Mouse (Mus musculus) hindbrain, embryonic 11.5 days (tissue): ENCODE measurements around the gene Usp2. TPM values are rescaled to one million over a fixed set of nuclear protein-coding genes. Genes with fewer than 3 reads are reported as not detected.

Source experiments
- ATAC-seq: fragments of 200-750 bp; cut with Nextera tagmentation; 2 replicates; pipeline ENCODE4 v1.8.0; 2017; ENCODE audit warnings: mild to moderate bottlenecking, moderate TSS enrichment, moderate library complexity; ENCODE audit not compliant: low FRiP score
- DNase-seq: peaks from one replicate; pipeline ENCODE4 v3.0.0-alpha.2; 2015; ENCODE audit warnings: low spot score
- H3K27ac ChIP-seq: fragments of 300-500 bp; sonication (generic); 2 replicates; pipeline ENCODE4 v1.5.1; 2014; ENCODE audit warnings: mild to moderate bottlenecking, low read depth, low read length
- H3K27me3 ChIP-seq: fragments of 300-500 bp; sonication (generic); 2 replicates; pipeline ENCODE4 v1.6.1; 2014; ENCODE audit warnings: mild to moderate bottlenecking, low read length, moderate library complexity, mixed read lengths; ENCODE audit not compliant: control insufficient read depth, insufficient read depth
- H3K36me3 ChIP-seq: fragments of 300-500 bp; sonication (generic); 2 replicates; pipeline ENCODE4 v1.6.1; 2014; ENCODE audit warnings: mild to moderate bottlenecking, low read length, moderate library complexity, mixed read lengths; ENCODE audit not compliant: control insufficient read depth, insufficient read depth
- H3K4me1 ChIP-seq: fragments of 300-500 bp; sonication (generic); replicated peaks from 2 replicates; pipeline ENCODE4 v1.6.1; 2014; ENCODE audit warnings: low read length, mixed read lengths; ENCODE audit not compliant: control insufficient read depth, insufficient read depth
- H3K4me2 ChIP-seq: fragments of 300-500 bp; sonication (generic); replicated peaks from 2 replicates; pipeline ENCODE4 v1.6.1; 2014; ENCODE audit warnings: mild to moderate bottlenecking, low read depth, low read length
- H3K4me3 ChIP-seq: fragments of 300-500 bp; sonication (generic); 2 replicates; pipeline ENCODE4 v1.5.1; 2014; ENCODE audit warnings: low read depth, low read length
- H3K9ac ChIP-seq: fragments of 300-500 bp; sonication (generic); 2 replicates; pipeline ENCODE4 v1.6.1; 2014; ENCODE audit warnings: low read depth, low read length
- H3K9me3 ChIP-seq: fragments of 300-500 bp; sonication (generic); 2 replicates; pipeline ENCODE4 v1.6.1; 2016; ENCODE audit warnings: low read length; ENCODE audit not compliant: control insufficient read depth
- WGBS: fragments of 180-500 bp; shearing (Covaris S2); extraction: QIAGEN DNeasy Blood & Tissue Kit; methylation state at CpG from one replicate; pipeline ENCODE4 v1.1.7; 2014; 5-methylcytosine and 5-hydroxymethylcytosine counted together
- polyA plus RNA-seq: library from polyadenylated mRNA; unstranded; fragments of >200 nt; fragmentation: Nextera tagmentation; extraction: Ambion mirVana; gene quantifications from 2 replicates; pipeline ENCODE4 v1.2.1, GENCODE M21; 2014

Gene Usp2
- polyA plus RNA-seq, 1 experiment from 2014 or later, result 13.9 TPM

DNA sequence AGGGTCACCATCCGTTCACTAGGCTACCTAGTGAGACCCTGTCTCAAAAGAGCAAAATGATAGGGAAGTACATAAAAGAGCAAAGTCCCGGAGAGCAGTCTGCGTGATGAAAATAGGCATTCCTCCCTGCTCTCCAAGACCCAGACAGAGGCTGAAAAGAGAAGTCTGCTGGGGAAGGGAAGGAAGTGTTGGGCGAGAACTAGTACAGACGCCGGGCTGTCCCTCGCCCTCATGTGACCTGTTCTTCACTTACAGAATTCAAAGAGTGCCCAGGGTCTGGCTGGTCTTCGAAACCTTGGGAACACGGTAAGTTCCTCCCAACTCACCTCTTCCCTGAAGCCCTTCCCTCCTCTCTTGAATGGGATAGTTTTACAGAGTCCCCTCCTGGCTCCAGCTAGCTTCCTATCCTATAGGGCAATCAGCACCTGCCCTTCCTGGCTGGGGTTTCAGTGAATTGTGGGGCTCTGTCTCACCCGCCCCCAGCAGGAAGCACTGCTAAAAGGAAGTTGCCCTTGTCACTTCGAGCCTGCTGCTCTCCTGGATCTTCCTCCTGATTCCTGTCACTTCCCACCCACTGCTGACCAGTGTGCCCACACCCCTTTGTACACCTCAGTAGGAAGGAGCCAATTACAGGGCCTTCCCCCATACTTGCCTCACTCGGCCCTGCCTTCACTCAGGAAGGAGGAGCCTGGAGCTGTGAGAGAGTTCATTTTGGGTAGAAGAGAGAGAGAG, 22.2 kb downstream of the Usp2 start:
- Histone ChIP-seq H3K4me3 (no peak overlapping the region), H3K27me3 (peaks cover 18% of the 10 kb centered on the region), H3K4me2 (no peak overlapping the region), H3K4me1 (peaks cover 11% of the 10 kb centered on the region; the same call in 1 of the 2 replicates), H3K9me3 (no peaks in the 10 kb centered on the region), H3K9ac (no peak overlapping the region), H3K27ac (no peak overlapping the region), H3K36me3 (0 out of 2 replicates have a peak, but pooled peaks cover 2% of the 10 kb centered on the region)
- ATAC-seq (no peak), DNase-seq (no peak)
- WGBS, result 62% methylated on average over 12 of the region's 12 CpGs

GRCm38 (mm10) chr9:44093612-44094503, 27.0 kb downstream of the Usp2 start:
- 0 out of 2 replicates have a peak, but pooled peaks cover 4% of the 10 kb centered on the region for H3K4me1 ChIP-seq
- DNase-seq (peak; percentile 81), ATAC-seq (peak; percentile 68; the same call in 1 of the 2 replicates)
- H3K9me3 ChIP-seq, result no peaks in the 10 kb centered on the region
- H3K4me2 ChIP-seq, result peak overlapping the region; percentile 17; the same call in 1 of the 2 replicates
- H3K27me3 ChIP-seq, result no peaks in the 10 kb centered on the region
- H3K27ac ChIP-seq, result no peak overlapping the region
- WGBS, result 35% methylated on average over 24 of the region's 24 CpGs
- 0 out of 2 replicates have a peak, but pooled peaks cover 2% of the 10 kb centered on the region for H3K36me3 ChIP-seq
- H3K4me3 ChIP-seq, result no peak overlapping the region
- no peak overlapping the region for H3K9ac ChIP-seq

DNA sequence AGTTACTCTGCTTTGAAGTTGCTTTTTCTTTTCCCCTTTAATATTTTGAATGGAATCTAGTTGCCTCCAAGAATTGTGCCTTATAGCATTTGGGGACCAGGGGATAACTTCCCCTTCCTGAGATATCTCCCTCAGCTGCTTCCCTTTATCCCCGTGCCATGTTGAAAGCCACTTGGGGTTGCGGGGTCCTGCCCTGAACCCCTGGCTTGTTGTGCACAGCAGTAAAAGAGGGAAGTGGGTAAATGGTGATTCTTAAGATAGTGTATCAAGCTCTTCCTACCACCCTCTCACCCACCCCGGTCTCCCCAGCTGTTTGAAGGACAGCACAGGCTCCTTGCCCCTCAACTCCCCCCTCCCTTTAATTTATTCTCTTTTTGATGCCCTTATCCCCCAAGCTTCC, 27.9 kb downstream of the Usp2 start:
- Histone ChIP-seq H3K9ac (no peak overlapping the region), H3K27ac (no peak overlapping the region), H3K9me3 (no peaks in the 10 kb centered on the region), H3K36me3 (0 out of 2 replicates have a peak, but pooled peaks cover 2% of the 10 kb centered on the region), H3K4me1 (0 out of 2 replicates have a peak, but pooled peaks cover 4% of the 10 kb centered on the region), H3K4me2 (no peak overlapping the region), H3K4me3 (no peak overlapping the region), H3K27me3 (no peaks in the 10 kb centered on the region)
- 87% methylated on average over 3 of the region's 3 CpGs for WGBS
- no peak for DNase-seq
- no peak for ATAC-seq

DNA sequence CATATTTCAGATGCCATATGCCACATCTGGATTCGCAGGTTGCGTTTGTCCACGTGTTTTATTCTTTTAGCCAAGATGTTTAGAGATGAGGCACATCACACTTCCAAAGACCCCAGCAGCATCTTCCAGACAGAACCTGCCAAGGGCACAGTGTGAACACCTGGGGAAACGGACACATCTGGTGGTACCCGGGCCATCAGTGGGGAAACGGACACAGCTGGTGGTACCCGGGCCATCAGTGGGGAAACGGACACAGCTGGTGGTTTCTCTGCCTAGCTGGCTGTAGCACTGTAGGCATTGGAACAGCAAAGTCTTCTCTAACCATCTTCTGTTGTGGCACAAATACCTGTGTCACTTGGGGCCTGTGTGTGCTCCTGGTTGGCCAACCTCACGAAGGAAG, 29.0 kb downstream of the Usp2 start:
- ATAC-seq, result no peak
- H3K9me3 ChIP-seq, result no peaks in the 10 kb centered on the region
- H3K27me3 ChIP-seq, result no peaks in the 10 kb centered on the region
- H3K9ac ChIP-seq, result no peak overlapping the region
- 0 out of 2 replicates have a peak, but pooled peaks cover 4% of the 10 kb centered on the region for H3K4me1 ChIP-seq
- no peak overlapping the region for H3K4me2 ChIP-seq
- 92% methylated on average over 9 of the region's 9 CpGs for WGBS
- no peak overlapping the region for H3K27ac ChIP-seq
- H3K4me3 ChIP-seq, result no peak overlapping the region
- DNase-seq, result no peak
- 0 out of 2 replicates have a peak, but pooled peaks cover 2% of the 10 kb centered on the region for H3K36me3 ChIP-seq

- Histone ChIP-seq H3K4me1 (0 out of 2 replicates have a peak, but pooled peaks cover 4% of the 10 kb centered on the region), H3K36me3 (0 out of 2 replicates have a peak, but pooled peaks cover 2% of the 10 kb centered on the region), H3K9me3 (no peaks in the 10 kb centered on the region), H3K4me2 (no peak overlapping the region), H3K4me3 (no peak overlapping the region), H3K27ac (no peak overlapping the region; the same call in 1 of the 2 replicates), H3K27me3 (no peaks in the 10 kb centered on the region), H3K9ac (no peak overlapping the region)
- 25% methylated on average over 9 of the region's 9 CpGs for WGBS
- 0 out of 2 replicates have a peak, but pooled peaks have one; percentile 40 for ATAC-seq
- DNase-seq, result peak; percentile 54
Observed at GRCm38 (mm10) chr9:44096536-44096935, 29.7 kb downstream of the Usp2 start.

DNA sequence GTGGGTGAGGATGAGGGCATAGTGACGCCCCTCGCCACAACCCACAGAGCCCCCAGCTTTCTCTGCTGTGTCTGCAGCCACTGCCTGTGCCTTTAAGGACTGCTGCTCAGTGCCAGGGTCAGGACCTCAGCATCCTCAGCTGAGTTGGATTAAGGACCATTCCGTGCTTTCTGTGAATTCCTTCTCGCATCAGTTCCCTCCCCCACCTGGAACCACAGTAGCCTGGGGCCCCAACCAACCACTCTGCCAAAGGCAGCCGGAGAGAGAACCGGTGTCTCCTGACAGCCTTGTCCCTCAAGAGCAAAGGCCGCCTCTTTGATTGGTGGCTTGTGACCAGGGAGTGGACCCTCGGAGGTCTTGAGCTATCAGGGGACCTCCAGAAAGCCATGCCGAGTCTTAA, 34.7 kb downstream of the Usp2 start, which contains the start of gene Mfrp:
Mfrp (plus strand) TSS at position 240 of the 400 bp plus-strand sequence.
- no peak for ATAC-seq
- WGBS, result 66% methylated on average over 9 of the region's 9 CpGs
- H3K9ac ChIP-seq, result no peak within 1 kb of the TSS
- H3K9me3 ChIP-seq, result no peaks in the 10 kb centered on the region
- no peaks in the 10 kb centered on the region for H3K27me3 ChIP-seq
- no peak within 1 kb of the TSS for H3K4me3 ChIP-seq
- no peaks in the 10 kb centered on the region for H3K36me3 ChIP-seq
- no peak within 1 kb of the TSS for H3K4me2 ChIP-seq
- H3K4me1 ChIP-seq, result 0 out of 2 replicates have a peak, but pooled peaks cover 2% of the 10 kb centered on the region
- H3K27ac ChIP-seq, result no peak within 1 kb of the TSS
- no peak for DNase-seq

- 94% methylated on average over 7 of the region's 7 CpGs for WGBS
- ATAC-seq, result no peak
- Histone ChIP-seq H3K27me3 (no peaks in the 10 kb centered on the region), H3K9me3 (no peaks in the 10 kb centered on the region), H3K4me2 (no peak overlapping the region), H3K36me3 (no peaks in the 10 kb centered on the region), H3K4me3 (no peak overlapping the region), H3K9ac (no peak overlapping the region), H3K27ac (no peak overlapping the region), H3K4me1 (peaks cover 13% of the 10 kb centered on the region)
- DNase-seq, result no peak
Observed at GRCm38 (mm10) chr9:44104881-44105280, 38.1 kb downstream of the Usp2 start.

- Histone ChIP-seq H3K4me1 (peaks cover 15% of the 10 kb centered on the region), H3K36me3 (no peaks in the 10 kb centered on the region), H3K27ac (no peak overlapping the region), H3K4me3 (no peak overlapping the region), H3K9ac (no peak overlapping the region), H3K9me3 (no peaks in the 10 kb centered on the region), H3K27me3 (no peaks in the 10 kb centered on the region), H3K4me2 (no peak overlapping the region)
- DNase-seq (no peak), ATAC-seq (no peak)
- WGBS, result 90% methylated on average over 10 of the region's 10 CpGs
Observed at GRCm38 (mm10) chr9:44105781-44106180, 39.0 kb downstream of the Usp2 start.
